Mouse (Mus musculus) brown adipose tissue, adult 24 weeks (tissue): ENCODE data around the gene Zbtb16. TPM values are rescaled to one million over a fixed set of nuclear protein-coding genes. Genes with fewer than 3 reads are reported as not detected.

Experiments
- H3K27ac ChIP-seq: fragments of 200-500 bp; replicated peaks from 2 replicates; pipeline ENCODE4 v1.5.1; 2012; ENCODE audit warnings: low read depth, mild to moderate bottlenecking, low read length
- H3K4me1 ChIP-seq: fragments of 200-500 bp; 2 replicates; pipeline ENCODE4 v1.6.1; 2012; ENCODE audit warnings: low read length, mixed read lengths; ENCODE audit not compliant: control insufficient read depth, insufficient read depth, insufficient read length
- H3K4me3 ChIP-seq: fragments of 200-500 bp; 2 replicates; pipeline ENCODE4 v1.5.1; 2012; ENCODE audit warnings: low read depth, mild to moderate bottlenecking, low read length, moderate library complexity; ENCODE audit not compliant: insufficient read depth
- polyA plus RNA-seq: library from polyadenylated mRNA; stranded (reverse); fragments of >200 nt; gene quantifications from 2 replicates; pipeline ENCODE4 v1.2.4, GENCODE M21; 2012; ENCODE audit not compliant: missing spikeins, insufficient read depth, insufficient read length

The Zbtb16 gene
- polyA plus RNA-seq, 1 experiment = 7.9 TPM

DNA sequence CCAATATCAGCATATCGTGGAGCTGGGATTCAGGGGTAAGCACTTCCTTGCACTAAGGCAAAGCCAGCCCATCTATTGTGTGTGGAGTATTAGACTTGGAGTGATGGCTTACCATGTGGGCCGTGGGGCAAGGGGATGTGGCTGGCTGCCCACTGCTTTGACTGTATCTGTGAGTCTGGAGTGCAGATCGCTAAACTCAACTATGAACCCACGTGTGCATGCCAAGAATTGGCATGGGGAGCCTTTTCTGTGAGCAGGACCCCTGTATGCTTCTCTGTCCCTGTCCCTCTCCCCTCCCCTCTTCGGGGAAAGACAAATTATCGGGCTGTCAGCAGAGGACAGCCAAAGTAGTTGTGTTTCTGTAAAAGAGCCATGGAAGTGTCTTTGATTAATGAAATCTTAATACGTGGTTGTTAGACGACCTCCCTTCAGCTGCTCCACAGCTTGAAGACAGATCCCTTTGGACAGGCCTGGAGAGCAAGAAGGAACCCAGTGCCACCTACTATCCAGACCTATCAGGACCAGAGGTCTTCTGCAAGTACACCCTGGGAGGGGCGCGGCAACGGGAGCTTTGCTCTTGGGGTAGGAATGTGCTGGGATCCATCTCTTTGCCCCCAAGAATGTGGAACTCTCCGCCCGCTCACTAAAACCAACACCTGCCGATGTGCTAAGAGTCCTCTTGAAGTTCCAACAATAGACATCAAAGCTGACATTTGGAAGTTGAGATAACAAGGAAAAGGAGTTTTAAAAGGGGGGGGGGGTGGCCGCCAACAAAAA, 53.5 kb downstream of the Zbtb16 start:
- no peak overlapping the region for H3K4me3 ChIP-seq
- peaks cover 4% of the 10 kb centered on the region for H3K4me1 ChIP-seq
- no peak overlapping the region for H3K27ac ChIP-seq

DNA sequence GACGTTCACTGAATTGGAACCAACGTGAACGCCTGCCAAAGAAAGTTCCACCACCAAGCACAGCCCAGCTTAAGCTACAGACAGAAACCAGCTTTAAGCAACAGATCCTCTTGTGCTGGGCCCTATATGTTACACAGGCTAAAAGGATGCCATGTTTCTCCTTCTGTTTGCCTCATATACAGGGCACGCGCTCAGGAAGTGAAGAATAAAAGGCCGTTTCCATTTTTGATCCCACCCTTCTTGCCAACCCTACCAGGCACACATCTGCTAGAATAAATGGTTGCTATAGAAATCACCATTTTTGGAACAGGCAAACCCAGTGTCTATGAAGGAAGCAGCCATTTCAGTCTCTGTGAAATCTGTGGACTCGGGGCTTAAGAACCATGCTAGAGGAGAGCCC, 59.8 kb downstream of the Zbtb16 start:
- H3K4me3 ChIP-seq = no peak overlapping the region
- peaks cover 3% of the 10 kb centered on the region; the same call in 1 of the 2 replicates for H3K4me1 ChIP-seq
- no peak overlapping the region for H3K27ac ChIP-seq

DNA sequence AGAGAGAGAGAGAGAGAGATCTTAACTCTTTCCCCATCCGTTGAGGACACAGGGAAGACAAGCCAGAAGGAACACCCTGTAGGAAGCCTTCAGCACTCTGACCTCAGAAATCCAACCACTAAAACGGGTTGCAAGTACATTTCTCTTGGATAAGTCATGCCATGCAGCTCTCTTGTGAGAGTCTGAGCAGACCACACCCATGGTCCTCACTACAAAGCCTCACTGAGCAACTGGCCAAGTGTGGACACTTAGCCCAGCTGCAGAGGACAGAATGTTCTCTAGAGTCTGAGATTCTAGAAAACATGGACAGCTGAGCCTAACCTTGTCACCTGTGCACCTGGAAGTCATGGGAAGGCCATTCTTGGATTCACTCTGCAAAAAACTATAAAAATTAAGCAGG, 60.5 kb downstream of the Zbtb16 start:
- Histone ChIP-seq H3K4me1 (peaks cover 3% of the 10 kb centered on the region; the same call in 1 of the 2 replicates), H3K4me3 (no peak overlapping the region), H3K27ac (no peak overlapping the region)

DNA sequence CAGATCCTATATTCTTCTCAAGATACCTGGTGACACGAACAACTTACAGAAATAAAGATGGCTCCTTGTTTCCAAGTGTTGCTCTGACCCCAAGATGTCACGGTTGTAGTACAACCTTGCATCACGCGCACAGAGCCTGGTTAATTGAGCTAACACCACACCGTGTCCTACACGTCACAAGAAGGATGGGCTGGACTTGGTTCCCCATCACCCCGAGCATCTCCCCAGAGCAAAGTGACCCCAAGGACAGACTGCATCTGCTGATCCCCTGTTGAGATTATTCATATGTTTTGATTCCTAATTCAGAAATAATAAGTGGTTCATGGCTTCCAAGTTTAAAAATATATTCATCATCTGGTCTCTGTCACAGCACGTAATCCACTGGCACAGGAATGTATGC, 62.3 kb downstream of the Zbtb16 start:
- Histone ChIP-seq H3K4me1 (peaks cover 3% of the 10 kb centered on the region; the same call in 1 of the 2 replicates), H3K27ac (no peak overlapping the region), H3K4me3 (no peak overlapping the region)

DNA sequence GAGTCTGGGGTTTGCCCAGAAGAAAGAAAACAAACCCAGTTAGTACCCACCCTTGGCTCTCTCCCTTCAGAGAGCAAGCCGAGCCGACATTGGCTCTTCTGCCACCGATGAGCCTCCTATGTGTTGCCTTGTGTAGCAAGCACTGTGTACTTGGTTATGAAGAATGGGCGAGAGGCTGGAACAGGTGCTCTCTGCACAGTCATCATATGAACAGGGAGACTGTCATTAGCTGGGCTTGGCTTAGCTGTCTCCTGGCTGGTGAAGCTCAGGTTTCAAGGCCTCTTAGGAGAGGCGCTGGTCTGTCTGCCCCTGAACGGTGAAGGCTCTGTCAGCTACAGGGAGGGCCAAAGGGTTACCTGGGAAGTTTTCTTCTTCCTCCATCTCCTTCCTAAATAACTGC, 62.9 kb downstream of the Zbtb16 start:
- Histone ChIP-seq H3K4me1 (peaks cover 3% of the 10 kb centered on the region; the same call in 1 of the 2 replicates), H3K4me3 (no peak overlapping the region), H3K27ac (no peak overlapping the region)

DNA sequence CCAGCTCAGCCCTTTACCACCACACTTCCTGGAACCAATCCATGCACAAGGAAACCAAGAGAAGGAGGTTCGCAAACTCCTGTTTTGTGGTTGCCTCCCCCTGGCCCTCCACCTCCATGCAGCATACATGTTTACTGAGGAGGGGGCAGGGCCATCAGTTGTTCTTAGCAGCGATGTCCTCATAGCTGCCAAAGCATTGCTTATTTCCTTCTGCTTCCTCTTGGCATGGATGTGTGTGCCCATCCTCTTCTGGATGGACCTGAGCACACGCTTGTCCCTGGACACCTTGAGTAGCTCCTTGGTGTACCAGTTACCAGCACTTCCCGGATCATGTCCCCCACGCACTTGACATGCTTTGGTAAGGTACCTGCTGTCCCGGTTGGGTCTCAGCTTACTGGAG, 64.5 kb downstream of the Zbtb16 start:
- H3K4me3 ChIP-seq = no peak overlapping the region
- H3K27ac ChIP-seq = no peak overlapping the region
- peaks cover under 1% of the 10 kb centered on the region; the same call in 1 of the 2 replicates for H3K4me1 ChIP-seq

DNA sequence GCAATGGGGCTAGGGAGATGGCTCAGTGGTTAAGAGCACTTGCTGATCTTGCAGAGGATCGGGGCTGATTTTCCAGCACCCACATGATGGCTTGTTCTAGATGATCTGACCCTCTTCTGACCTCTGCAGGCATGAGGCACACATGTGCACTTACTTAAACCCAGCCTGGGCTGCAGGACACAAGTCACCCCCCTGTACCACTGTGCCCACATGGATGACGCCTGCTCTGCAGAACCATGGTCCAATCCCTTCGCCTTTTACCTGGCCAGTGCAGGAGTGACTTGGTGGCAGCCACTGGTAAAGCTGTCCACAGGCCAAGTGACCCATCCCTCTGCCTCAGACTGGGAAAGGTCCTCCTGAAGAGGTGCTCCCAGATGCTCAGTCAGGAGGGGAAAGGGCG, 67.1 kb downstream of the Zbtb16 start:
- H3K27ac ChIP-seq = no peak overlapping the region
- H3K4me3 ChIP-seq = no peak overlapping the region
- H3K4me1 ChIP-seq = peaks cover 8% of the 10 kb centered on the region; the same call in 1 of the 2 replicates

DNA sequence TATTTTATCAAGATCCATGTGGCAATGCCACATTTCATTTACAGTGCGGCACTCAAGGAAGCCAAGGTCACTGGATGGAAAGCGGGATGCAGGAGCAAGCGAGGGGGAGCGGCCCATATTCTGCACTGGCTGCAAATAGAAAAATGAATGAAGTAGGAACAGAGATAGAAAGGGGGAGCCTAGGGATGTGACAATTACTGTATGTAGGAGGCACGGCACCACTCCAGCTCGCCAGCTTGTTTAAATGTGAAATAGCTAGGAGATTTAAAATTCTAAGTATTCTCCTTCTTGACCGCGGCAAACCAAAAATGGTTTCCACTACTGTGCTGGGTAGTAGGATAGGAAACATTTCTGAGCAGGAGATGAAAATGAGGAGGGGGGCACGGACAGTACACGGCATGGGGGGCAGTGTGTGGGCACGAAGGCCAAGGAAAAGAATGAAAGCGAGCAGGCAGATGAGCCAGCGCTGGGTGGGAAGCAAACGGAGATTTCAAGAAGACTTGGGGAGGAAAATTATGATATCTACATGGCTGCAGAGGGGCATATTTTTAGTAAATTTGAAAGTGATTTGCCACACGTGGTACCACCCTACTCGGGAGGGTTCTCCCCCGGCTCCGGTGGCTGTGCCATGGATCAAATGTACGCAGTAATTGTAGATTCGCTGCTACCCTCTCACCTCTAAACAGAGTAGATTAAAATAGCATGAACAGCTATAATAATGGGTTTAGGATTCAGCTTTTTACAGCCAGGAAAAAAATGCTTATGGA, 68.2 kb downstream of the Zbtb16 start:
- Histone ChIP-seq H3K27ac (no peak overlapping the region), H3K4me3 (no peak overlapping the region), H3K4me1 (peaks cover 16% of the 10 kb centered on the region)

DNA sequence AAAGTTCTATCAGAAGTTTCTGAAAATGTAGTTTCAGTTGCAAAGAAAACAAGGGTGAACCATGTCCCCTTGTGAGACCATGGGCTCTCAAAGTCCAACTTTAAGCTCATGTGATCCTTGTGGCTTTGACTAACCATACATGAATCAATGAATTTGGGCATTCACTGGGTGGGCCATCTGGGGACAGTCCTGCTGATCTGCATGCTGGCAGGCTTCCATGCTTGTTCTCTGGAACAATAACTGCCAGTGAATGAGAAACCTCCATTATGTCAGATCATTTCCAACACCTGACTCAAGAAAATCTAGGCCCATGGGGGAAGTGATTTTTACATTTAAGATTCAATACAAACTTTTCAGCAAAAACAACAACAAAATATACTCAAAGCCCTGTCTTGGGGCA, 70.1 kb downstream of the Zbtb16 start:
- H3K4me3 ChIP-seq = no peak overlapping the region
- H3K4me1 ChIP-seq = peaks cover 33% of the 10 kb centered on the region
- H3K27ac ChIP-seq = no peak overlapping the region

DNA sequence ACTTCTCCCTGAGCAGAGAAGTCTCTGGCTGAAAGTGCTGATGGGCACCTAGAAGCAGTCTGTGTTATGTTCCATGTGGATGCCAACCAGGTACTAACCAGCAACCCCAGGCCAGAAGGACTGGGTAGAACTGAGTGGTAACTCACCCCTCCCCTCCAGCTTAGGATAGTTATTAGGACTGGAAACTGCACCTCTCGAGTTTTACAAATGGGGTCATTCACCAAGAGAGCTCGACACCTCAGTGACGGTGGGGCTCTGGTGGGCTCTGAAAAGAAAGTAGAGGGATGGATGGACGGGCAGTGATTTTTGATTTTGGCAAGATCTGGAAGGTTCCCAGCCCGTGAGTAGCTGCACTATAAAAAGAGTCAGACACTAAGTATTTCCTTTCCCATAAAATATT, 71.7 kb downstream of the Zbtb16 start:
- Histone ChIP-seq H3K4me3 (no peak overlapping the region), H3K4me1 (peaks cover 42% of the 10 kb centered on the region), H3K27ac (peak overlapping the region; percentile 8; the same call in 1 of the 2 replicates)

DNA sequence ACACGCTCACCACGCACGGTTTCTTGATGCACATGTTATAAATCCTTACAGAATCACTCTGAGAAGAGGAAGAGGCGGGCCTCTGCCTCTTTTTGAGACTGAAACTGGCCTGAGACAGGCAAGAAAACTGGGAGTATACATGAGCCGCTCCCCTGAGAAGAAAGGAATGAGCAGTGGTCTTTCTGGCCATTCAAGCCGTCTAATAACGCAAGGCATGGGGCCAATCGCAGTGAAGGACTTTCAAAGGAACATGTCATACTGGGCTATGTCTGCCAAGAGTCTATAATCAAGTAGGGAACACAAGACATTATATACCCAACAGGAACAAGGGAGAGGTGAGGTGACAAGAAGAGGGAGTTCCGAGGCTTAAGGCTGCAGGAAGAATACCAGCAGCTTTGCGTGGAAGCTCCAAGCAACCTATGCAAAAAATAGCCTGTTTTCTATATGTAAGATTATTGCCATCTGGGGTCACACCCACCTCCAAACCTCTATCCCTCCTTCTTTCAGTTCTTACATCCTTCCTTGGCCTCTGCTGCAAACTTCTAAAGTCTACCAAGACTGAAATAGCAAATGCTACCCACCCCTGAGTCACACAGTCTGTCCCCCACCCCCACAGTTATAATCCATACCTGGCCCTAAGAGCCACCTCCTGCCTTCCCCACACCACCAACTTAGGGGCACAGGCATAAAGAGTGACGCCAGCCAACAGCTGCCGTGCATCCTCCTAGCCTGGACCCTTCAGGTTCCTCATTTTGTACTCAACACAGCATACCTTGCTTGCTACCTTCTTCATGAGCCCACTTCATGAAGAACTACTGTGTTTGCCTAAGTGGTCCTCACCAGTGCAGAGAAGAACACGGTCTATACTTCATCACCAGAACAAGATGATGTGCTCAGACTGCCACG, 74.0 kb downstream of the Zbtb16 start:
- Histone ChIP-seq H3K4me1 (peaks cover 45% of the 10 kb centered on the region), H3K27ac (peak overlapping the region; percentile 68), H3K4me3 (no peak overlapping the region)

DNA sequence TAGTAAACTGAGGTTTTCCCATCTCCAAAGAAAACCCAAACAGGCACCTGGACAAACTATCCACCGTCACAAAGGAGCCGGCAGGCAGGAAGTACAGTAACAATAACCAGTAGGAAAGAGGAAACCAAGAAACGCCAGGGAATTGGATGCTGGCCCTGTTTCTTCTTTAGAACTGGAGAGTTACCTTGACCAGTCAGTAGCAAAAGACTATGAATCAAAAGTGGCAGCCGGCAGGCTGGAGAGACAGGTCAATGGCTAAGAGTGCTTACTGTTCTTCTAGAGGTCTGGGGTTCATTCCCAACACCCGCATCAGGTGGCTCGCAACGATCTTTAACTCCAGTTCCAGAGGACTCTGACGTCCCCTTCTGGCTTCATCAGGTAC, 74.9 kb downstream of the Zbtb16 start:
- Histone ChIP-seq H3K27ac (peak overlapping the region; percentile 68), H3K4me1 (peaks cover 46% of the 10 kb centered on the region), H3K4me3 (no peak overlapping the region)

DNA sequence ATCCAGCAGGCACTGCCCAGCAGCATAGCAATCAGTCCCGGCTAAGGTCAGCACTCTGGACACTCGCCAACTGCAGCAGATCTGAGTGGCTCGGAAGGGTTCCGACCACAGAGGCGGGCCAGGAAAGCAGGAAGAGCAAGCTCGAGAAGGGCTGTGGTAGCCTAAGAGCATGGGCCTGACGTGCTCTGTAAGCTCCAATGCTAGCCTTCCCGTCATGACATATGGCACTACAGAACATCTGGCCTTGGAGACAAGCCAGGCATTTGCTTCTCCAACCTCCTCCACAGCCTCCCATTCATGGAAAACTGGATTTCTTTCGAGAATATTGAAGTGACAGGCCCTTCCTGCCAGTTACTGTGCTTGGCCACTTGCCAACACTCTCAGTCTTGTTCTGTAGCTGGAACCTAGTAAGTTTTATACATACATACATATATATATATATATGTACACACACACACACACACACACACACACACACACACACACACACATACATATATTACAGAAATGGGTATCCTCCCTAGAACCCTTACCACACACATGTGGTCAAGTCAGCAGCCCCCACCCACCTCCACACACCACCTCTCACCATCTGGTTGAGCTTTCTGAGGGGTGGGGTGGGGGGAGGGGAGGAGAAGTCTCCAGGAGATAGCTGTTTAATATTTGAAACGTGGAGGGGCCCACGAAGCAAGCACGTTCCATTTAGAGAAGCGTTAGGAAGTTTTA, 75.4 kb downstream of the Zbtb16 start:
- H3K4me3 ChIP-seq = no peak overlapping the region; the same call in 1 of the 2 replicates
- H3K27ac ChIP-seq = peak overlapping the region; percentile 81
- H3K4me1 ChIP-seq = peaks cover 46% of the 10 kb centered on the region

DNA sequence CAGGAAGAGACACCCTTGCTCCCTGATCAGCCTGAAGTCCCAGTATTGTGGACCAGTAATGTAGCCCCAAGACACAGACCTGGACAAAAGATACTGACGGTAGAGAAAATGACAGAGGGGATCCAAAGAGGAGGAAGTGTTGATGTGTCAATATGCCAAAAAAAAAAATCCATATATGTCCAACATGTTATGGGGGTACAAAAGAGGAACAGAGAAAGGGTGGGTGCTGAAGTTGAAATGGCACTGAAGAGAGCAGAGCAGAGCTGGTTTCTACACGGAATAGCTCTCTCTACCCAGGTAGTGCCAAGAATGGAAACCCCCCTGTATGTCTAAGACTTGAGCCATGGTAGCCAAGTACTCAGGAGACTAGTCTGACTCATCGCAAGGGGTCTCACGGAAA, 76.9 kb downstream of the Zbtb16 start:
- H3K27ac ChIP-seq = no peak overlapping the region
- no peak overlapping the region for H3K4me3 ChIP-seq
- H3K4me1 ChIP-seq = peaks cover 47% of the 10 kb centered on the region
